ENCODE assay signal across 8 mouse cellular contexts in genomic region chr1:173367356-173368046, GRCm38 (mm10). TPM values are rescaled to one million over a fixed set of nuclear protein-coding genes. Genes with fewer than 3 reads are reported as not detected.
A peak's percentile ranks its signal among the peaks of the same experiment; 100 is the strongest.
DNase-seq lines count a peak whose midpoint lies in the region; ATAC-seq and TF ChIP-seq lines count a peak whose summit lies in the region.

Gene Cadm3, minus strand, starts transcription at chr1:173367695.

- no peaks in the 10 kb centered on the region for H3K36me3 ChIP-seq in lung, embryonic 15.5 days
- no peaks in the 10 kb centered on the region for H3K36me3 ChIP-seq in liver, embryonic 16.5 days (ENCODE audit: control insufficient read depth, insufficient read depth)

- no peak for TF ChIP-seq CTCF in cortical plate, adult 2 months (IDR thresholded peaks at IDR 0.05; ENCODE audit: extremely low read depth, insufficient read depth, low read length)

- ATAC-seq in lung, embryonic 15.5 days (ENCODE audit: borderline replicate concordance, extremely low read depth, low FRiP score, low TSS enrichment): peak; percentile 73; the same call in 1 of the 2 replicates
- peak; percentile 9; the same call in 1 of the 2 replicates for ATAC-seq in liver, embryonic 16.5 days (ENCODE audit: low read depth)

- H3K27ac ChIP-seq in lung, embryonic 15.5 days: no peak within 1 kb of the TSS
- H3K27ac ChIP-seq in cortical plate, adult 2 months (ENCODE audit: insufficient read depth, low read length): peak within 1 kb of the TSS; percentile 43
- no peak within 1 kb of the TSS for H3K27ac ChIP-seq in liver, embryonic 16.5 days (ENCODE audit: low read length)

- H3K9ac ChIP-seq in lung, embryonic 15.5 days: no peak within 1 kb of the TSS; the same call in 1 of the 2 replicates
- H3K9ac ChIP-seq in liver, embryonic 16.5 days (ENCODE audit: low read depth, low read length): no peak within 1 kb of the TSS

- peak; percentile 79 for TF ChIP-seq POLR2A in cortical plate, adult 2 months (IDR thresholded peaks at IDR 0.05; ENCODE audit: extremely low read depth, insufficient read depth, low read length)

- peaks cover 13% of the 10 kb centered on the region; the same call in 1 of the 2 replicates for H3K4me1 ChIP-seq in lung, embryonic 15.5 days
- peaks cover 8% of the 10 kb centered on the region for H3K4me1 ChIP-seq in cortical plate, adult 2 months (ENCODE audit: control insufficient read depth, insufficient read depth, low read length)
- peaks cover 14% of the 10 kb centered on the region for H3K4me1 ChIP-seq in liver, embryonic 16.5 days (ENCODE audit: control insufficient read depth, low read depth, low read length)

- peak within 1 kb of the TSS; percentile 84 for H3K4me2 ChIP-seq in lung, embryonic 15.5 days
- no peak within 1 kb of the TSS; the same call in 1 of the 2 replicates for H3K4me2 ChIP-seq in liver, embryonic 16.5 days (ENCODE audit: low read depth, low read length)

- H3K27me3 ChIP-seq in lung, embryonic 15.5 days: peaks cover 40% of the 10 kb centered on the region
- peaks cover 43% of the 10 kb centered on the region for H3K27me3 ChIP-seq in liver, embryonic 16.5 days (ENCODE audit: control insufficient read depth, insufficient read depth, low read depth, low read length)

- DNase-seq in lung, postnatal 36 days: no peak
- peak; percentile 10 to 41 for DNase-seq in gastrocnemius, adult 8-10 months (ENCODE audit: low spot score in 2 of 2)
- DNase-seq in layer of hippocampus, adult 18-20 months (ENCODE audit: low spot score in 2 of 2): peak; percentile 79 to 85
- peak; percentile 60 to 69 for DNase-seq in right cerebral cortex, postnatal 36 days (ENCODE audit: low spot score in 2 of 2)
- no peak for DNase-seq in thymus, postnatal 4 days

- WGBS in lung, embryonic 15.5 days: 1% methylated on average over 36 of the region's 46 CpGs
- WGBS in liver, embryonic 16.5 days (ENCODE audit: insufficient replicate concordance): 1% methylated on average over 39 of the region's 46 CpGs

- peak within 1 kb of the TSS; percentile 48 for H3K4me3 ChIP-seq in lung, embryonic 15.5 days
- H3K4me3 ChIP-seq in cortical plate, adult 2 months (ENCODE audit: insufficient read depth, low read length): peak within 1 kb of the TSS; percentile 94
- peak within 1 kb of the TSS; percentile 18; the same call in 1 of the 2 replicates for H3K4me3 ChIP-seq in liver, embryonic 16.5 days (ENCODE audit: low read depth, low read length)

- H3K9me3 ChIP-seq in lung, embryonic 15.5 days: no peaks in the 10 kb centered on the region
- H3K9me3 ChIP-seq in liver, embryonic 16.5 days (replicated peaks; ENCODE audit: control insufficient read depth, low read length): no peaks in the 10 kb centered on the region

RNA-seq across cellular contexts. Expression of gene Cadm3, which starts in this region (rescaled TPM):
- polyA plus RNA-seq in lung, embryonic 15.5 days (2015; fragmentation: Nextera tagmentation; extraction: Ambion mirVana): 1.1 TPM in 2 replicates
- polyA plus RNA-seq in cortical plate, adult 2 months (2012; rRNA removed): 404 and 407 TPM in 2 replicates
- total RNA-seq in gastrocnemius, adult 8-10 months (2022): 1 to 10 TPM; 4.2 to 6.8 (median 6.2) TPM
- 100 to 1,000 TPM; 357 to 369 TPM for total RNA-seq in layer of hippocampus, adult 18-20 months (2021)
- 1.7 and 1.8 TPM in 2 replicates for polyA plus RNA-seq in liver, embryonic 16.5 days (2015; fragmentation: Nextera tagmentation; extraction: Ambion mirVana)

Comparison
In these comparisons a context has a peak if more than half of its experiments do, and no peak if none do; other contexts are left out.
1. RNA of gene Cadm3 (total RNA-seq): 357 to 369 TPM in layer of hippocampus, adult 18-20 months; 4.2 to 6.8 TPM in gastrocnemius, adult 8-10 months; every median in the first group is over 10 times any median in the second.
2. RNA of gene Cadm3 (polyA plus RNA-seq): 404 to 407 TPM in cortical plate, adult 2 months; 1.7 to 1.8 TPM in liver, embryonic 16.5 days and 1.1 TPM in lung, embryonic 15.5 days; every median in the first group is over 100 times any median in the second.
3. H3K4me3 ChIP-seq: peak in every context shown above with its lines; median percentile 94 in cortical plate, adult 2 months; 48 in lung, embryonic 15.5 days; 18 in liver, embryonic 16.5 days.
4. DNase-seq: peak in gastrocnemius, adult 8-10 months (2 of 2), layer of hippocampus, adult 18-20 months (2 of 2) and right cerebral cortex, postnatal 36 days (2 of 2); none in lung, postnatal 36 days (single experiment) and thymus, postnatal 4 days (single experiment).